In genomic region chr6:95202978-95203377, GRCm38 (mm10) we compare ENCODE assay signal across 12 mouse cellular contexts.
DNase-seq lines count a peak whose midpoint lies in the region; ATAC-seq lines count a peak whose summit lies in the region.
"Had no signal": no experiment of that assay in that cellular context is flagged by ENCODE, and none has a peak within 500 bp of the region (broad histone marks: within the 10 kb centered on the region; RNA-seq: fewer than 3 reads in every experiment).

No protein-coding gene starts in this region.

- intact Hi-C loops in left cerebral cortex, postnatal 25 days (cut with DNase I) = loop anchor here (5.0 kb wide), 2 partner anchors 86 to 106 kb away; partner anchors contain the start of gene Kbtbd8

- peaks cover 23% of the 10 kb centered on the region for H3K27me3 ChIP-seq in forebrain, embryonic 10.5 days (ENCODE audit: poor library complexity, severe bottlenecking)
- no peaks in the 10 kb centered on the region for H3K27me3 ChIP-seq in hindbrain, embryonic 11.5 days (ENCODE audit: control insufficient read depth, insufficient read depth, low read length)
- peaks cover 36% of the 10 kb centered on the region; the same call in 1 of the 2 replicates for H3K27me3 ChIP-seq in midbrain, embryonic 10.5 days (ENCODE audit: low read depth, poor library complexity, severe bottlenecking)
- H3K27me3 ChIP-seq in liver, embryonic 12.5 days (replicated peaks) = no peaks in the 10 kb centered on the region

- 37% methylated on average over 9 of the region's 9 CpGs for WGBS in forebrain, embryonic 10.5 days
- 32% methylated on average over 9 of the region's 9 CpGs for WGBS in hindbrain, embryonic 11.5 days
- WGBS in midbrain, embryonic 10.5 days = 52% methylated on average over 9 of the region's 9 CpGs
- 75% methylated on average over 9 of the region's 9 CpGs for WGBS in liver, embryonic 12.5 days (ENCODE audit: insufficient replicate concordance)

- H3K36me3 ChIP-seq in forebrain, embryonic 10.5 days (replicated peaks) = no peaks in the 10 kb centered on the region
- H3K36me3 ChIP-seq in hindbrain, embryonic 11.5 days (ENCODE audit: control insufficient read depth, insufficient read depth, low read length) = no peaks in the 10 kb centered on the region
- H3K36me3 ChIP-seq in midbrain, embryonic 10.5 days = no peaks in the 10 kb centered on the region
- H3K36me3 ChIP-seq in liver, embryonic 12.5 days = no peaks in the 10 kb centered on the region

- H3K4me3 ChIP-seq in forebrain, embryonic 10.5 days = peak overlapping the region; percentile 20; the same call in 1 of the 2 replicates
- H3K4me3 ChIP-seq in hindbrain, embryonic 11.5 days (ENCODE audit: low read depth, low read length) = no peak overlapping the region
- H3K4me3 ChIP-seq in midbrain, embryonic 10.5 days = peak overlapping the region; percentile 7; the same call in 1 of the 2 replicates
- H3K4me3 ChIP-seq in liver, embryonic 12.5 days = no peak overlapping the region

- ATAC-seq in hindbrain, embryonic 11.5 days (ENCODE audit: low FRiP score) = peak; percentile 86
- no peak for ATAC-seq in liver, embryonic 12.5 days

- H3K27ac ChIP-seq in forebrain, embryonic 10.5 days = 0 out of 2 replicates have a peak overlapping the region, but pooled peaks have one; percentile 26
- peak overlapping the region; percentile 74 for H3K27ac ChIP-seq in hindbrain, embryonic 11.5 days (ENCODE audit: low read depth, low read length)
- peak overlapping the region; percentile 73 for H3K27ac ChIP-seq in midbrain, embryonic 10.5 days (replicated peaks)
- H3K27ac ChIP-seq in liver, embryonic 12.5 days = no peak overlapping the region
- H3K27ac ChIP-seq: stomach, postnatal 0 days had no signal

- peaks cover 33% of the 10 kb centered on the region for H3K4me1 ChIP-seq in forebrain, embryonic 10.5 days
- H3K4me1 ChIP-seq in hindbrain, embryonic 11.5 days (replicated peaks; ENCODE audit: control insufficient read depth, insufficient read depth, low read length) = 0 out of 2 replicates have a peak, but pooled peaks cover 4% of the 10 kb centered on the region
- peaks cover 31% of the 10 kb centered on the region for H3K4me1 ChIP-seq in midbrain, embryonic 10.5 days
- no peaks in the 10 kb centered on the region for H3K4me1 ChIP-seq in liver, embryonic 12.5 days

- no peak overlapping the region for H3K9ac ChIP-seq in hindbrain, embryonic 11.5 days (ENCODE audit: low read depth, low read length)
- H3K9ac ChIP-seq in liver, embryonic 12.5 days = no peak overlapping the region

- no peak overlapping the region for H3K4me2 ChIP-seq in hindbrain, embryonic 11.5 days (replicated peaks; ENCODE audit: low read depth, low read length)
- no peak overlapping the region for H3K4me2 ChIP-seq in liver, embryonic 12.5 days

- DNase-seq in forebrain, embryonic 10.5 days (ENCODE audit: extremely low spot score, low spot score) = peak; percentile 44
- peak; percentile 48 for DNase-seq in hindbrain, embryonic 11.5 days (ENCODE audit: low spot score)
- peak; percentile 44 for DNase-seq in midbrain, embryonic 10.5 days (ENCODE audit: low spot score)
- peak; percentile 58 for DNase-seq in retina, embryonic 14.5 days (ENCODE audit: low spot score)
- no peak for DNase-seq in urinary bladder, postnatal 14 days (ENCODE audit: low spot score)
- DNase-seq in left cerebral cortex, postnatal 25 days (ENCODE audit: low spot score in 2 of 2) = no peak
- DNase-seq: adrenal gland, postnatal 36 days; cerebellum, adult 8-10 months; gastrocnemius, postnatal 25 days; kidney, postnatal 4 days had no signal

- H3K9me3 ChIP-seq in forebrain, embryonic 10.5 days = no peaks in the 10 kb centered on the region
- no peaks in the 10 kb centered on the region for H3K9me3 ChIP-seq in hindbrain, embryonic 11.5 days (ENCODE audit: control insufficient read depth, low read length)
- no peaks in the 10 kb centered on the region for H3K9me3 ChIP-seq in midbrain, embryonic 10.5 days (replicated peaks)
- H3K9me3 ChIP-seq in liver, embryonic 12.5 days (replicated peaks) = no peaks in the 10 kb centered on the region

Comparison
In these comparisons a context has a peak if more than half of its experiments do, and no peak if none do; other contexts are left out.
1. DNase-seq: peak in forebrain, embryonic 10.5 days (single experiment), hindbrain, embryonic 11.5 days (single experiment), midbrain, embryonic 10.5 days (single experiment) and retina, embryonic 14.5 days (single experiment); none in urinary bladder, postnatal 14 days (single experiment) and left cerebral cortex, postnatal 25 days (0 of 2).
2. H3K4me3 ChIP-seq: peak in forebrain, embryonic 10.5 days (single experiment) and midbrain, embryonic 10.5 days (single experiment); none in hindbrain, embryonic 11.5 days (single experiment) and liver, embryonic 12.5 days (single experiment).